Mouse (Mus musculus): ENCODE results near the gene Ap2s1.

- no peak for TF ChIP-seq POLR2A (IDR thresholded peaks at IDR 0.05; ENCODE audit: insufficient read depth, low read length)
- TF ChIP-seq CTCF (IDR thresholded peaks at IDR 0.05; ENCODE audit: low read depth, low read length), result peak; percentile 44
- TF ChIP-seq EP300 (IDR thresholded peaks at IDR 0.05; ENCODE audit: insufficient read depth, low read depth, low read length), result no peak
These were observed 9.4 kb upstream of the Ap2s1 start for GRCm38 (mm10) chr7:16728596-16729348.
